Mouse (Mus musculus) heart, postnatal 4 days (tissue): ENCODE measurements around the gene Olfr703. TPM values are rescaled to one million over a fixed set of nuclear protein-coding genes. Genes with fewer than 3 reads are reported as not detected.

ENCODE experiments used
- DNase-seq: peaks from one replicate; pipeline ENCODE4 v3.0.0; 2021
- total RNA-seq, 2 experiments: library from RNA; stranded (reverse); gene quantifications; 2 replicates each; pipeline ENCODE4 v1.2.3; 2021

Gene Olfr703
- not detected for total RNA-seq

- no peak for DNase-seq
Observed at GRCm38 (mm10) chr7:106843060-106843459, at the start of gene Olfr703. TSS of gene Olfr703 (plus strand) at chr7:106843360.

GRCm38 (mm10) chr7:106808734-106809133 is 34.4 kb upstream of the Olfr703 start, which contains the start of gene Olfr700:
TSS of gene Olfr700 (minus strand) at chr7:106808834.
- DNase-seq = no peak

DNA sequence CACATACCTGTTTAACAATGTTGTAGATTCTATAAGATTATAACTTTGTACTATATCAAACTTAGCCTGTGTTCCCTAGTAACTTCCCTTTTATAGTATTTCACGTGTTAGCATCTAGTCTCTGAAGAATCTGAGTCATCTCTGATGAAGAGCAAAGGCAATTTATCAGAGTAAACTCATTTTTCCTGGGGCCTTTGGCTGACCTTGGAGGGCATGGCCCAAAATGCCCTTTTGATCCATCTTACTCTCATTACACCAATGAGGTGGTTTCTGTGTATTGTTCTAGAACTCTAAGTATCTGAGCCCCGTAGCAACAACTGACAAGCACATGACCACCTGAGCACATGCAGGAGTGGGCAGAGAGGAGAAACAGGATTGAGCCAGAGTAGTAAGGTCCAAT is 29.3 kb upstream of the Olfr703 start, which contains the start of gene Olfr701:
TSS of gene Olfr701 (plus strand) at position 301 of the 400 bp plus-strand sequence.
- DNase-seq = no peak

- peak; percentile 11 for DNase-seq
Observed at GRCm38 (mm10) chr7:106815775-106816174, 27.4 kb upstream of the Olfr703 start.

GRCm38 (mm10) chr7:106818414-106818813 is 24.7 kb upstream of the Olfr703 start:
- no peak for DNase-seq

DNA sequence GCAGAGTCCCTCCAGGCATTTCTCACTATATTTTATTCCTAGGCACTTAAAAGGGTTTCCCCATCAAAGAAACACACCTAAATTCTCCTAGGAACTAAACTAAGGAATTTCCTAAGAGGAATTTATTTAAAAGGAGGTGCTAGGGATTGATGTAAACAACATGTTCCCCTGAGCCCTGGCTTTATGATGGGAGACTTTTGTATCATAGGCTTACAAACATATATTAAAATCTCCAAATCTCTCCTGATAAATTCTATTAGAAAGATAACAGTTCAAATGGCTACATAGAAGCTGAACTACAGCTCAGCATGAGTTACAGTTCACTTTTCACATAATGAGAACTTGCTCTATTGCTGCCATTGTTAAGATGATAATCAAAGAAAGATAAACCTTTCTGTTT is 9.4 kb upstream of the Olfr703 start, which contains the start of gene Olfr702:
TSS of gene Olfr702 (minus strand) at position 101 of the 400 bp plus-strand sequence.
- no peak for DNase-seq

DNA sequence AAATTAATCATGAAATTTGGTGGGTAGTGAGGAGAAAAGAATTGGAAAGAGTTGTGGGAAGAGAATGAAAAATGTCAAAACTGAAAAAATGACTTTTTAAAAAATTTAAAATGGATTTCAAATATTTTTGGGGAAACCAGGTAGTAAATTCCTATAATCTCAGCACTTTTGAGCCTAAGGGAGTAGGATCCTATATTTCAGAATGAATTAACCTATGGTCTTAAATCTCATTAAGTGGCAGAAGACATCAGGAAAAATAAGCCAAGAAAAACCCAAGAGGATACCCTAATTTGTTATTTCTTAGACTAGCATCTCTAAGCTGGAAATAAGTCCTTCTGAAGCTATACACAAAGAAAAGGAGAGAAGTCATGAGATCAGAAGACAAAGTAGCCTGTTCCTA is 19.7 kb downstream of the Olfr703 start, which contains the start of gene Olfr704:
TSS of gene Olfr704 (plus strand) at position 301 of the 400 bp plus-strand sequence.
- no peak for DNase-seq

DNA sequence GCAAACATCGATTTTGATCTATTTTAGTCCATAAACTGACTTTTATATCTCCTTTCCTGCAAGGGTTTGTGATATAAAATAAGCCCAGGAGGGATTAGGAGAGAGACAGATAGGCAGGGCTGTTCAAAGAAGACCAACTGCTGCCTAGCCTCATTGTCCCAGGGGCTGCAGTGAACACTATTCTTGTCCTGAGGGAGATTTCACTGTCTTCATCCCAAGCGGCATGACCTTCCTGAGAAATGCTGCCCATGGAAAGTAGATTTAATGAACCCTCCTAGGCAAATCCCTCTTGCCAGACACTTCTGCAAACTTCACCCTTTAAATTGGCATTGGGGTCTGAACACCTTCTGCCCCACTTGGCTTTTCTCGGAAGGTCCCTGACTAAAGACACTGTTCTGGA is 33.6 kb downstream of the Olfr703 start, which contains the start of gene Olfr705:
TSS of gene Olfr705 (minus strand) at position 101 of the 400 bp plus-strand sequence.
- DNase-seq = no peak

- DNase-seq = no peak
Observed at GRCm38 (mm10) chr7:106888062-106888461, 44.9 kb downstream of the Olfr703 start, which contains the start of gene Olfr706. TSS of gene Olfr706 (minus strand) at chr7:106888162.

Other genes starting within 250 kb of the Olfr703 start
- gene Olfr693, start 162.8 kb upstream of the Olfr703 start, total RNA-seq = not detected
- not detected for gene Olfr694, start 151.5 kb upstream of the Olfr703 start, total RNA-seq
- gene Olfr695, start 127.0 kb upstream of the Olfr703 start, total RNA-seq = not detected
- not detected for gene Olfr697, start 100.9 kb upstream of the Olfr703 start, total RNA-seq
- not detected for gene Olfr698, start 88.0 kb upstream of the Olfr703 start, total RNA-seq
- gene Olfr699, start 50.2 kb upstream of the Olfr703 start, total RNA-seq = not detected
- gene Olfr700, start 34.5 kb upstream of the Olfr703 start, total RNA-seq = not detected
- gene Olfr701, start 29.2 kb upstream of the Olfr703 start, total RNA-seq = not detected
- gene Olfr702, start 9.5 kb upstream of the Olfr703 start, total RNA-seq = not detected
- gene Olfr704, start 19.8 kb downstream of the Olfr703 start, total RNA-seq = not detected
- gene Olfr705, start 33.5 kb downstream of the Olfr703 start, total RNA-seq = not detected
- not detected for gene Olfr706, start 44.8 kb downstream of the Olfr703 start, total RNA-seq
- not detected for gene Olfr707, start 57.9 kb downstream of the Olfr703 start, total RNA-seq
- gene Olfr1532-ps1, start 64.6 kb downstream of the Olfr703 start, total RNA-seq = not detected
- under 1 TPM in 1 of 2 experiments, not detected in 1; 0.07 TPM for gene Olfr709-ps1, start 88.9 kb downstream of the Olfr703 start, total RNA-seq
- not detected for gene Olfr710, start 105.0 kb downstream of the Olfr703 start, total RNA-seq
- not detected for gene Olfr6, start 120.6 kb downstream of the Olfr703 start, total RNA-seq
- not detected for gene Olfr711, start 132.1 kb downstream of the Olfr703 start, total RNA-seq
- not detected for gene Olfr2, start 162.7 kb downstream of the Olfr703 start, total RNA-seq
- gene Olfr713, start 187.8 kb downstream of the Olfr703 start, total RNA-seq = not detected
- gene Olfr714, start 227.6 kb downstream of the Olfr703 start, total RNA-seq = not detected
- gene Olfr17, start 249.9 kb downstream of the Olfr703 start, total RNA-seq = not detected